In the genomic region with DNA sequence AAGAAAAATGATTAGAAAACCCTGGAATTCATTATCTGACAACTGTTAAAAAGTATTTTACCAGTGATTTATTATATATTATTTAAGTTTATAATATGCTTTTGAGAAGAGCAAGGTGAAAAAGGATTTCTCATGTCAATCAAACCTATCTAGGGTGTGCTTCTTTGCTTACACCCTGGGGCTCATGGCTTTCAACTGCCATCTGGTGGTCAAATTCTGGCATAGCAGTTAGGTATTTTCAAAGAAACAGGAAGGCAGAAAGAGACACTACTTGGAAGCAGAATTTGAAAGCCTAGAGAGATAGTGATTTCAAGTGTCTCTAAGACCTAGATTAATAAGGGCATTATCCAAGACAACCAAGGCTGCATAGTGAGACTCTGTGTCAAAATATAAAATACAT, we compare ENCODE assay signal across 8 mouse cellular contexts.
DNase-seq lines count a peak whose midpoint lies in the region; ATAC-seq lines count a peak whose summit lies in the region.

No protein-coding gene starts in this region.

- H3K4me3 ChIP-seq in kidney, embryonic 14.5 days (ENCODE audit: low read length) = no peak overlapping the region
- no peak overlapping the region for H3K4me3 ChIP-seq in embryonic facial prominence, embryonic 11.5 days (ENCODE audit: low read depth, low read length)

- H3K27ac ChIP-seq in kidney, embryonic 14.5 days (ENCODE audit: low read depth, low read length) = no peak overlapping the region
- H3K27ac ChIP-seq in embryonic facial prominence, embryonic 11.5 days (replicated peaks; ENCODE audit: low read depth, low read length) = no peak overlapping the region

- no peaks in the 10 kb centered on the region for H3K9me3 ChIP-seq in kidney, embryonic 14.5 days (ENCODE audit: control insufficient read depth, low read length)
- H3K9me3 ChIP-seq in embryonic facial prominence, embryonic 11.5 days (replicated peaks; ENCODE audit: control insufficient read depth, low read length) = no peaks in the 10 kb centered on the region

- no peak overlapping the region for H3K4me2 ChIP-seq in kidney, embryonic 14.5 days (replicated peaks; ENCODE audit: low read depth, low read length)
- no peak overlapping the region for H3K4me2 ChIP-seq in embryonic facial prominence, embryonic 11.5 days (ENCODE audit: low read depth, low read length)

- DNase-seq in CD4-positive, CD25-positive, alpha-beta regulatory T cell, adult 2 months (ENCODE audit: low read depth, low spot score) = peak; percentile 44
- peak; percentile 45 for DNase-seq in kidney, adult 9 months
- DNase-seq in MN1 (ENCODE audit: low spot score) = peak; percentile 7
- peak; percentile 49 for DNase-seq in embryonic facial prominence, embryonic 11.5 days (ENCODE audit: low spot score)
- DNase-seq in lung, postnatal 10 days = peak; percentile 10

- no peaks in the 10 kb centered on the region for H3K36me3 ChIP-seq in kidney, embryonic 14.5 days (ENCODE audit: control insufficient read depth, insufficient read depth, low read length)
- no peaks in the 10 kb centered on the region for H3K36me3 ChIP-seq in embryonic facial prominence, embryonic 11.5 days (replicated peaks; ENCODE audit: control insufficient read depth, insufficient read depth, low read depth, low read length)

- H3K27me3 ChIP-seq in kidney, embryonic 14.5 days (ENCODE audit: control insufficient read depth, insufficient read depth, low read length) = no peaks in the 10 kb centered on the region
- H3K27me3 ChIP-seq in embryonic facial prominence, embryonic 11.5 days (ENCODE audit: control insufficient read depth, insufficient read depth, low read length) = no peaks in the 10 kb centered on the region

- no peak overlapping the region for H3K9ac ChIP-seq in kidney, embryonic 14.5 days (ENCODE audit: low read depth, low read length)
- no peak overlapping the region for H3K9ac ChIP-seq in embryonic facial prominence, embryonic 11.5 days (replicated peaks; ENCODE audit: low read length)

- H3K4me1 ChIP-seq in kidney, embryonic 14.5 days (ENCODE audit: control insufficient read depth, insufficient read depth, low read length) = no peaks in the 10 kb centered on the region
- H3K4me1 ChIP-seq in embryonic facial prominence, embryonic 11.5 days (ENCODE audit: control insufficient read depth, insufficient read depth, low read length) = no peaks in the 10 kb centered on the region

- ATAC-seq in CD4-positive, CD25-positive, alpha-beta regulatory T cell, adult 4 months = no peak
- ATAC-seq in kidney, embryonic 14.5 days (ENCODE audit: low FRiP score, low TSS enrichment) = no peak
- no peak for ATAC-seq in embryonic facial prominence, embryonic 11.5 days (replicated peaks; ENCODE audit: insufficient number of reproducible peaks, low FRiP score, low TSS enrichment, low read depth)
- ATAC-seq in inflammation-experienced regulatory T-cells, adult 6 months = no peak
